Mouse (Mus musculus) heart, postnatal 0 days (tissue): ENCODE results near the gene Gm4763.
"Not testable (repeated sequence)": the region's sequence is repeated elsewhere in the genome, so short reads cannot be mapped to it uniquely, and the experiment has no call there.

Experiments used
- CTCF ChIP-seq: IDR thresholded peaks from 2 replicates; pipeline ENCODE4 v1.5.1; 2016; ENCODE audit warnings: antibody characterized with exemption, control low read depth, low read depth
- EP300 ChIP-seq: IDR thresholded peaks from 2 replicates; pipeline ENCODE4 v1.6.1; 2016; ENCODE audit warnings: antibody characterized with exemption, low read depth

DNA sequence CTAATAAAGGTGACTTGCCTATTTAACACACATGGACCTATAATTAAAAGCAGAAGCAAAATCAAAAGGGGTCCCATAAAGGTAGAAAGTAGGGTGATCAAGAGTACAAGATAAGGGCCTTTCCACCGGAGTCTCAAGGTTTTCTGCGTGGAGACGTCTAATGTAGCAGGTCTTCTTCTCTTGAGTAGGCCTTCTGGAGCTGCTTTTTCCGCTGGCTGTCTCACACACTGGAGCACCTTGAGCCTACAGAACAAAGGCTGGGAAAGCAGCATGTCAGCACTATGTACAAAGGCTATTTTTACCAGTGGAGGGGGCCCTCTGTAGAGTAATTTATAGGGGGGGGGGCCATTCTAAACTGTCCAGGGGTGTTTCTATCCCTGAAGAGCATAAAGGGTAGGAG is 28.8 kb downstream of the Gm4763 start:
- TF ChIP-seq CTCF, EP300: not testable (repeated sequence)
